22 mouse cellular contexts compared by ENCODE assay signal in the genomic region with DNA sequence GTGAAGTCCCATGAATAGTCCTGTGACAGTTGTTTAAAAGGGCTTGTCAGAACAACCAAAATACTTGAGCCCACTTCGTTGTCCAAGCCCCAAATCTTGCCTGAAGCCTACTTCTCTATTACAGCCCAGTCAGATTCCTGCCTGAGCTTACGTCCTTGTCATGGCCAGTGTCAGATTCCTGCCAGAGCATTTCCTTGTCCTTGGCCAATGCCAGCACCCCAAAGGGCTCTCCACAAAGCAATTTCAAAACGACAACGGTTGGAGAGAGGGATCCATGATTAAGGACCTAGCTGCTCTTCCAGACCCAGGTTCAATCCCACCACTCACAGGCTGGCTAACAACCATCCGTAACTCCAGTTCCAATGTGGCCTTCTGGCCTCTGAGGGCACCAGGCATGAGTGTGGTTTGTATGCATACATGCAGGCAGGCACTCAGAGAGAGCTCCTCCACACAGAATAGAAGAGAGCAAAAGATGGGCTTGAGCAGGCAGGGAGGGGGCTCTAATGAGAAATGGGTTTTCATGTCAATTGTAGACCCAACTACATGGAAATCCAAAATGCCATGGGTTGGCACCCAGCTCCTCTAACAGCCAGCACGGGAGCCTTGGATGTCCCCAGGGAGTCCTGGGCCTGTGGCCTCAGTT.
DNase-seq lines count a peak whose midpoint lies in the region; ATAC-seq and TF ChIP-seq lines count a peak whose summit lies in the region.
"Had no signal": no experiment of that assay in that cellular context is flagged by ENCODE, and none has a peak within 500 bp of the region (broad histone marks: within the 10 kb centered on the region; RNA-seq: fewer than 3 reads in every experiment).

No protein-coding gene starts in this region.

- H3K36me3 ChIP-seq in G1E (replicated peaks): no peaks in the 10 kb centered on the region
- H3K36me3 ChIP-seq: forebrain, embryonic 10.5 days; heart, embryonic 12.5 days; heart, embryonic 15.5 days; hindbrain, embryonic 10.5 days; hindbrain, embryonic 15.5 days had no signal

- TF ChIP-seq CTCF in G1E (IDR thresholded peaks at IDR 0.05; ENCODE audit: low read depth, low read length): no peak

- no peaks in the 10 kb centered on the region for H3K9me3 ChIP-seq in G1E (replicated peaks)
- H3K9me3 ChIP-seq: forebrain, embryonic 10.5 days; forebrain, embryonic 13.5 days; heart, embryonic 12.5 days; heart, embryonic 15.5 days; hindbrain, embryonic 10.5 days; hindbrain, embryonic 15.5 days had no signal

- peak; percentile 12 to 59 for DNase-seq in adrenal gland, adult (ENCODE audit: inconsistent age in 2 of 2, low spot score in 1 of 2)
- DNase-seq in adrenal gland, postnatal 25 days: no peak
- DNase-seq in cerebellum, adult 11-12 months: peak; percentile 34
- DNase-seq in cerebellum, postnatal 36 days: no peak
- peak; percentile 82 for DNase-seq in heart, adult 11 months
- DNase-seq in heart, adult 9 months (ENCODE audit: low spot score in 2 of 2): no peak
- no peak for DNase-seq in G1E (ENCODE audit: low spot score)
- DNase-seq: adrenal gland, postnatal 14 days; cerebellum, postnatal 10 days; gastrocnemius, postnatal 10 days; gastrocnemius, postnatal 36 days; heart, postnatal 10 days; heart, postnatal 36 days; kidney, adult 2 months had no signal

- H3K4me3 ChIP-seq in G1E (ENCODE audit: low read depth, low read length): peak overlapping the region; percentile 66; the same call in 1 of the 2 replicates
- H3K4me3 ChIP-seq: forebrain, embryonic 10.5 days; forebrain, embryonic 13.5 days; heart, embryonic 12.5 days; heart, embryonic 15.5 days; hindbrain, embryonic 10.5 days; hindbrain, embryonic 15.5 days had no signal

- peaks cover 91% of the 10 kb centered on the region for H3K4me1 ChIP-seq in G1E (ENCODE audit: insufficient read depth, low read depth, low read length)
- H3K4me1 ChIP-seq: forebrain, embryonic 13.5 days had no signal

- H3K27me3 ChIP-seq in G1E (ENCODE audit: insufficient read depth, low read length): peaks cover 4% of the 10 kb centered on the region; the same call in 1 of the 2 replicates
- H3K27me3 ChIP-seq: forebrain, embryonic 13.5 days; heart, embryonic 12.5 days; heart, embryonic 15.5 days; hindbrain, embryonic 15.5 days; Patski had no signal

- ATAC-seq in G1E (ENCODE audit: extremely low read depth, insufficient number of reproducible peaks, low FRiP score, poor library complexity, severe bottlenecking): no peak
- ATAC-seq: intestine, postnatal 0 days had no signal

Comparison
In these comparisons a context has a peak if more than half of its experiments do, and no peak if none do; other contexts are left out.
1. DNase-seq: peak in adrenal gland, adult (2 of 2), cerebellum, adult 11-12 months (single experiment) and heart, adult 11 months (single experiment); none in adrenal gland, postnatal 25 days (single experiment), cerebellum, postnatal 36 days (0 of 2), heart, adult 9 months (0 of 2) and G1E (single experiment).